Mouse (Mus musculus) kidney, embryonic 15.5 days (tissue): ENCODE results near the gene Ccdc88a. TPM values are rescaled to one million over a fixed set of nuclear protein-coding genes. Genes with fewer than 3 reads are reported as not detected.

Experiments used
- ATAC-seq: fragments of 200-750 bp; cut with Nextera tagmentation; replicated peaks from 2 replicates; pipeline ENCODE4 v1.8.0; 2017; ENCODE audit warnings: moderate TSS enrichment; ENCODE audit not compliant: low FRiP score
- H3K27ac ChIP-seq: fragments of 300-500 bp; sonication (generic); 2 replicates; pipeline ENCODE4 v1.5.1; 2015; ENCODE audit warnings: mild to moderate bottlenecking, inconsistent platforms
- H3K27me3 ChIP-seq: fragments of 300-500 bp; sonication (generic); 2 replicates; pipeline ENCODE4 v1.6.1; 2015; ENCODE audit warnings: inconsistent platforms
- H3K36me3 ChIP-seq: fragments of 300-500 bp; sonication (generic); 2 replicates; pipeline ENCODE4 v1.6.1; 2015; ENCODE audit warnings: inconsistent platforms
- H3K4me1 ChIP-seq: fragments of 300-500 bp; sonication (generic); 2 replicates; pipeline ENCODE4 v1.6.1; 2015; ENCODE audit warnings: inconsistent platforms
- H3K4me2 ChIP-seq: fragments of 300-500 bp; sonication (generic); 2 replicates; pipeline ENCODE4 v1.6.1; 2015; ENCODE audit warnings: moderate library complexity, mild to moderate bottlenecking, inconsistent platforms
- H3K4me3 ChIP-seq: fragments of 300-500 bp; sonication (generic); replicated peaks from 2 replicates; pipeline ENCODE4 v1.5.1; 2015; ENCODE audit warnings: mild to moderate bottlenecking, inconsistent platforms
- H3K9ac ChIP-seq: fragments of 300-500 bp; sonication (generic); 2 replicates; pipeline ENCODE4 v1.6.1; 2015; ENCODE audit warnings: mild to moderate bottlenecking, inconsistent platforms
- H3K9me3 ChIP-seq: fragments of 300-500 bp; sonication (generic); replicated peaks from 2 replicates; pipeline ENCODE4 v1.6.1; 2016; ENCODE audit warnings: inconsistent platforms
- WGBS: fragments of 180-500 bp; shearing (Covaris S2); methylation state at CpG from one replicate; pipeline ENCODE4 v1.1.7; 2015; ENCODE audit warnings: mixed read lengths; 5-methylcytosine and 5-hydroxymethylcytosine counted together
- polyA plus RNA-seq: library from polyadenylated mRNA; unstranded; fragments of >200 nt; fragmentation: Nextera tagmentation; extraction: Ambion mirVana; gene quantifications from 2 replicates; pipeline ENCODE4 v1.2.1, GENCODE M21; 2015

Ccdc88a gene
- polyA plus RNA-seq, 1 experiment from 2014 or later: 28.9 TPM

DNA sequence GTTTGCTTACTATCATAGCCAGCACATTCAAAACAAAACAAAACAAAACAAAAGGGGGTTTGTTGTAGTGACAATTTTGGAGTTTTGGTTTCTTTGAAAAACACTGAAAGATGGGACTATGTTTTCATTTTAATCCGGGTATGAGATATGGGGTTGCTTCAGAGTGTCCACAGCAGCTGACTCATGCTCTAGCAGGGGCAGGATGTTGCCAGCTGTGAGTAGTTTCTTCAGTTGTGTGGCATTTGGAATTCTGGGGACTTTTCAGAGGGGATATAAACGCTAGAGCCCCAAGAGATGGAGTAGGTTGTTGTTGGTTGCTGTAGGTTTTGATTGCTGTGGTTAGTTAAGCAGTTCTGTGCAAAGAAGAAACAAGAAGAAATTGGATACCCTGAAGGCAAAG lies 10.0 kb downstream of the Ccdc88a start:
- WGBS: 69% methylated on average over 2 of the region's 2 CpGs
- no peak for ATAC-seq
- no peaks in the 10 kb centered on the region for H3K9me3 ChIP-seq
- no peak overlapping the region for H3K4me3 ChIP-seq
- H3K4me2 ChIP-seq: no peak overlapping the region
- H3K27me3 ChIP-seq: no peaks in the 10 kb centered on the region
- H3K4me1 ChIP-seq: no peaks in the 10 kb centered on the region
- H3K27ac ChIP-seq: no peak overlapping the region
- H3K9ac ChIP-seq: no peak overlapping the region
- no peaks in the 10 kb centered on the region for H3K36me3 ChIP-seq

DNA sequence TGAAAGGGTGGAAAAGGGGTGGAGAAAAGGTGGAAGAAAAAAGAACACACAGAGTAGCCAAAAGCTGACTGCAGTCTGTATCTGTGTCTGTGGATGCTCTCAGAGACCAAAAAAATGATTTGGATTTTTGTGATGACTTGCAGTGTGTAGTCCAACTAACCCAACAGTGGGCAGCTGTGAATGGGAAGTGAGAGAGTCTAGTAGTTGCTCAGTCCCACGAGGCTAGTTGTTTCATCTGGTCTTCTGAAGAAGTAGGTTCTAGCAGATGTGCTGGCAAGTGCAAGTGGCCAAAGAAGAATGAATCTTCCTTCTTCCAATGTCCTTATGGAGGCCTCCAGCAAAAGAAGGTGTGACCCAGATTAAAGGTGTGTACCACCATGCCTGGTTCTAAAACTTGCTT lies 10.5 kb downstream of the Ccdc88a start:
- ATAC-seq: no peak
- H3K9ac ChIP-seq: no peak overlapping the region
- WGBS: 85% methylated on average over 1 of the region's 1 CpGs

DNA sequence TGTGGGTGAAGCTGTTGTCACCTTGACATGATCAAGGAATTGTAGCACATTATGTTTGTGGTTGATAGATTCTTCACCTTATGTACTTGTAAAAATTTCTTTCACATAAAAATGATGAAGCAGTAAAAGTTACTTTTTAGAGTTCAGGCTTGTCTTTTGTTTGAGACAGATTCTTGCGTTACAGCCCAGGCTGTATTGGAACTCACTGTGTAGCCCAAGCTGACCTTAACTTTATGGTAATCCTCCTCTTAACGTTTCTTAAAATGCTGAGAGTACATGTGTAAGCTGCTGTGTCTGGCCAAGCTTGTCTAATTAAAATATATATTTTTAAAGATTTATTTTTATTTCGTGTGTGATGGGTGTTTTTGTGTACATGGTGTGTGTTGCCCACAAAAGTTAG lies 11.2 kb downstream of the Ccdc88a start:
- no peak overlapping the region for H3K4me2 ChIP-seq
- WGBS: 74% methylated on average over 3 of the region's 3 CpGs
- no peaks in the 10 kb centered on the region for H3K36me3 ChIP-seq
- no peak overlapping the region for H3K4me3 ChIP-seq
- H3K27me3 ChIP-seq: no peaks in the 10 kb centered on the region
- ATAC-seq: no peak
- H3K9me3 ChIP-seq: no peaks in the 10 kb centered on the region
- no peak overlapping the region for H3K9ac ChIP-seq
- no peaks in the 10 kb centered on the region for H3K4me1 ChIP-seq
- H3K27ac ChIP-seq: no peak overlapping the region

More for the DNA sequence above, 10.5 kb downstream of the Ccdc88a start:
- Histone ChIP-seq H3K4me2 (no peak overlapping the region), H3K4me1 (no peaks in the 10 kb centered on the region), H3K36me3 (no peaks in the 10 kb centered on the region), H3K27ac (no peak overlapping the region), H3K9me3 (no peaks in the 10 kb centered on the region), H3K4me3 (no peak overlapping the region), H3K27me3 (no peaks in the 10 kb centered on the region)

DNA sequence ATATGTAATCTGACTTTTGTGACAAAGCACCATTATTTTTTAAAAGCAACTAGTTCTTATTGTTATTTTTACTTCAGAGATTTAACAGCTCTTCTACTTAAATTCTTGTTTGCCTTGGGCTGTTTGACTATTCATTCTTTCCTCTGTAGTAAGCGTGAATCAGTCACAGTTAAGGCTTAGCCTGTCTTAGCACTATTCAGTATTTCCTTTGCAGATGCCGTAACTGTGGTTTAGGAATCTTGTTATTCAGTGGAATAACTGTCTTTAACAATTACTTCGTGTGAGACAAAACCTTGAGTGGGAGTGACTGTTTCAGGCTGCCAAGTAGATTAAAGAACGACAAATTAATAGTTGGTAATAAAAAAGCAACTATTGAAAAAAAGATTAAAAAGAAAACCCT lies 16.5 kb downstream of the Ccdc88a start:
- ATAC-seq: no peak
- 57% methylated on average over 4 of the region's 4 CpGs for WGBS

GRCm38 (mm10) chr11:29395135-29395746 lies 21.8 kb downstream of the Ccdc88a start:
- 91% methylated on average over 3 of the region's 3 CpGs for WGBS
- Histone ChIP-seq H3K36me3 (no peaks in the 10 kb centered on the region), H3K4me1 (no peaks in the 10 kb centered on the region), H3K4me2 (no peak overlapping the region), H3K9ac (no peak overlapping the region), H3K27ac (no peak overlapping the region), H3K27me3 (no peaks in the 10 kb centered on the region), H3K4me3 (no peak overlapping the region), H3K9me3 (no peaks in the 10 kb centered on the region)
- no peak for ATAC-seq

More for the DNA sequence above, 16.5 kb downstream of the Ccdc88a start:
- Histone ChIP-seq H3K4me1 (no peaks in the 10 kb centered on the region), H3K9me3 (no peaks in the 10 kb centered on the region), H3K9ac (no peak overlapping the region), H3K4me2 (no peak overlapping the region), H3K4me3 (no peak overlapping the region), H3K36me3 (no peaks in the 10 kb centered on the region), H3K27ac (no peak overlapping the region), H3K27me3 (no peaks in the 10 kb centered on the region)

DNA sequence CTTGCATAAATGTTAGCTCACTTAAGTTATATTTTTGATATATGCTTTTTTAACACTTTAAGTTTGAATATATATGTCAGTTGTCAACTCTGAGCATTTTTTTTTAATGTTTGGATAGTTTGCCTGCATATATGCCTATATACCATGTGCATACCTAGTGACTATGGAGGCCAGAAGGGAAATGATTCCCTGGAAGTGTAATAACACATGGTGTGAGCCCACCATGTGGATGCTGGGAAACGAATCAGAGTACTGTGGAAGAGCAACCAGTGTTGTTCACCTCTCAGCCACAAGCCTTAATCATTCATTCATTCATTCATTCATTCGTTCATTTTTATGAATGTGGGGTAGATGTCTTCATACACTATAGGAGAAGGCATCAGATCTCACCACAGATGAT lies 26.9 kb downstream of the Ccdc88a start:
- 82% methylated on average over 2 of the region's 2 CpGs for WGBS
- no peak overlapping the region for H3K4me2 ChIP-seq
- H3K4me3 ChIP-seq: no peak overlapping the region
- H3K36me3 ChIP-seq: peaks cover 9% of the 10 kb centered on the region
- no peaks in the 10 kb centered on the region for H3K9me3 ChIP-seq
- ATAC-seq: no peak
- no peak overlapping the region for H3K9ac ChIP-seq
- H3K4me1 ChIP-seq: no peaks in the 10 kb centered on the region
- no peak overlapping the region for H3K27ac ChIP-seq
- H3K27me3 ChIP-seq: no peaks in the 10 kb centered on the region

DNA sequence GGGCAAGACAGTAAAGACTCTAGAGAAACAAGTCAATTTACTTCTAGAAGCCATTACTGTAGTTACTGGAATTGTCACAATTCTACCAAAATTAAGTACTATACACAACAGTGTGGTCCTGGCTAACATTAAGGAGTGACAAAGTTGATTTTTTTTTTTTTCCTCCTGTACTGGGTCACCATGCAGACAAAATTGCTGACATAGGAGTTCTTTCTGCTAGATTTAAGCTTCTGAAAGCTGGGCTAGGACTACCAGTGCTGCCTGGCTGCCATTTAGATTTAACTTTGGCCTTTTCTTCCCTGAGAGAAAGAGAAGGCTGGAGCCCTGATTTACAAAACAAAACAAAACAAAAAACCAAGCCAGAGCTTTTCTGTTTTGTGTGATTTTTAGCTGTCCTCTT lies 32.8 kb downstream of the Ccdc88a start:
- Histone ChIP-seq H3K4me3 (no peak overlapping the region), H3K9me3 (no peaks in the 10 kb centered on the region), H3K27ac (no peak overlapping the region), H3K4me2 (no peak overlapping the region), H3K9ac (no peak overlapping the region), H3K27me3 (no peaks in the 10 kb centered on the region), H3K4me1 (no peaks in the 10 kb centered on the region), H3K36me3 (no peaks in the 10 kb centered on the region)
- ATAC-seq: no peak

GRCm38 (mm10) chr11:29423496-29423895 lies 50.0 kb downstream of the Ccdc88a start:
- no peaks in the 10 kb centered on the region for H3K27me3 ChIP-seq
- 92% methylated on average over 3 of the region's 3 CpGs for WGBS
- H3K27ac ChIP-seq: no peak overlapping the region
- H3K4me3 ChIP-seq: no peak overlapping the region
- no peaks in the 10 kb centered on the region for H3K4me1 ChIP-seq
- ATAC-seq: no peak
- no peak overlapping the region for H3K9ac ChIP-seq
- H3K9me3 ChIP-seq: no peaks in the 10 kb centered on the region
- H3K36me3 ChIP-seq: peaks cover 10% of the 10 kb centered on the region
- no peak overlapping the region for H3K4me2 ChIP-seq

- H3K4me2 ChIP-seq: no peak overlapping the region
- WGBS: 80% methylated on average over 3 of the region's 3 CpGs
- no peak overlapping the region for H3K4me3 ChIP-seq
- H3K4me1 ChIP-seq: no peaks in the 10 kb centered on the region
- no peaks in the 10 kb centered on the region for H3K9me3 ChIP-seq
- H3K9ac ChIP-seq: no peak overlapping the region
- no peak for ATAC-seq
- no peak overlapping the region for H3K27ac ChIP-seq
- peaks cover 32% of the 10 kb centered on the region for H3K36me3 ChIP-seq
- no peaks in the 10 kb centered on the region for H3K27me3 ChIP-seq
These were observed 55.3 kb downstream of the Ccdc88a start for GRCm38 (mm10) chr11:29428774-29429173.

DNA sequence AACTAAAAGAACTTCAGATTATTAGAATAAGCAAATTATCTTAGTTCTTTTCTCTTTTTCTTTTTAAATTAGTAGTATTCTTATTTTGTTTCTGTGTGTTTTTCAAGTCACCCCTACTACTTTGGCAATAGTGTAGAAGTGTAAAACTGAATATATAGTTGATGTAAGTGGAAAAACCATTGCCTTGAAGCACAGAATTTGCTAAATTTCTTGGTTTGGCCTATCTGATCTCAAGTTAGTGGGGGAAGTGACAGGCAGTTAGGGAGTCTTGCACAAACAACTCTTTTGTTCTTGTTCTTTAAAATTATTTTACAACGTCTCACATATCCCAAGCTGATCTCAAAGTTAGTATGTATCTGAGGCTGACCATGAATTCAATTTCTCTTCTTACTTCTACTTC lies 57.6 kb downstream of the Ccdc88a start:
- Histone ChIP-seq H3K4me3 (no peak overlapping the region), H3K27ac (no peak overlapping the region), H3K36me3 (peaks cover 26% of the 10 kb centered on the region), H3K4me1 (no peaks in the 10 kb centered on the region), H3K9ac (no peak overlapping the region), H3K9me3 (no peaks in the 10 kb centered on the region), H3K27me3 (no peaks in the 10 kb centered on the region), H3K4me2 (no peak overlapping the region)
- ATAC-seq: no peak
- WGBS: 96% methylated on average over 1 of the region's 1 CpGs

DNA sequence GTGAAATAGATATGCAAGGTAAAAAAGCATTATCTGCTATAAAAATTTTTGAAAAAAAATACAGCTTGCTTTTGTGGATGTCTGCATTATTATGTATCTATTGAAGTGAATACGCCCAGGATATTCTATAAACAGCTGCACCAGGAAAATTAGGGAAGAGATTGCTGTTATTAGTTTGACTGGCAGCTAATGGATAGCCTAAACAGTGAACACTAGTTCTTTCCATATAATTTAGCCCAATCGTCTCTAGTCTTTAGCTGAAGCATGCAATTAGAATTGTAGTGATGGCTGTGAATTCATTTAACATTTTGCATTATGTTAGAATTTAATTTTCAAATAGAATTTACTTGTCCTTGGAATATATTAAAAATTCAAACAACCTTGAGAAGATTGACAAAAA lies 75.3 kb downstream of the Ccdc88a start:
- Histone ChIP-seq H3K4me1 (no peaks in the 10 kb centered on the region), H3K4me2 (no peak overlapping the region), H3K9me3 (no peaks in the 10 kb centered on the region), H3K4me3 (no peak overlapping the region), H3K27me3 (no peaks in the 10 kb centered on the region), H3K9ac (no peak overlapping the region), H3K36me3 (peaks cover 7% of the 10 kb centered on the region), H3K27ac (no peak overlapping the region)
- no peak for ATAC-seq
- 91% methylated on average over 2 of the region's 2 CpGs for WGBS

DNA sequence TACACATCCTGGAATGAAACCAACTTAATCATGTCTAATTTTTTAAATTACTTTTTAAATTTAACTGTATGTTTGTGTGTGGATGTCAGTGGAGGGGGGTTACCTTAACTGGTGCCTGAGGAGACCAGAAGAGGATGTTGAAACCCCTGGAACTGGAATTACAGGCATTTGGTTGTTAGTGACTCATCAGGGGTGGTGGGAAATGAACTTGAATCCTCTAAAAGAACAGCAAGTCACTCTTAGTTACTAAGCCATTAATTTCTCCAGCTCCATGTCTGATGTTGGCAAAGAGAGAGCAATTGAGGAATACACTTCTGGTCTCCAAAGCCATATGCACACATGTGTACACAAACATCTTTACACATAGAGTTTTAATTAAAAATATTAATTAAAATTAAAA lies 101.2 kb downstream of the Ccdc88a start:
- Histone ChIP-seq H3K36me3 (peaks cover 28% of the 10 kb centered on the region), H3K4me1 (no peaks in the 10 kb centered on the region), H3K9me3 (no peaks in the 10 kb centered on the region), H3K4me3 (no peak overlapping the region), H3K9ac (no peak overlapping the region), H3K4me2 (no peak overlapping the region), H3K27ac (no peak overlapping the region), H3K27me3 (no peaks in the 10 kb centered on the region)
- no peak for ATAC-seq

DNA sequence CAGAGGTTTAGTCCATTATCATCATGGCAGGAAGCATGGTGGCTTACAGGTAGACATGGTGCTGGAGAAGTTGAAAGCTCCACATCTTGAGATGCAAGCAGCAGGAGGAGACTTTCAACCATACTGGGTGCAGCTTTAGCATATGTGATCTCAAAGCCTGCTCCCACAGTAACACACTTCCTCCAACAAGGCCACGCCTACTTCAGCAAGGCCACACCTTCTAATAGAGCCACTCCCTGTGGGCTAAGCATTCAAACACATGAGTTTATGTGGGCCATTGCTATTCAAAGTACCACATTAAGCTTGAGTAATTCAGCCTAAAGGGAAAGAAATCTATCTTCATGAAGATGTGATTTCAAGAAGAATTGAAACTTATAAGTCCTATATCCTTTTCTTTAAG lies 119.7 kb downstream of the Ccdc88a start:
- ATAC-seq: no peak
- no peaks in the 10 kb centered on the region for H3K27me3 ChIP-seq
- H3K4me3 ChIP-seq: no peak overlapping the region
- H3K36me3 ChIP-seq: peaks cover 39% of the 10 kb centered on the region
- H3K9ac ChIP-seq: no peak overlapping the region
- no peak overlapping the region for H3K27ac ChIP-seq
- 89% methylated on average over 1 of the region's 1 CpGs for WGBS
- no peak overlapping the region for H3K4me2 ChIP-seq
- no peaks in the 10 kb centered on the region for H3K9me3 ChIP-seq
- no peaks in the 10 kb centered on the region for H3K4me1 ChIP-seq
